Mouse (Mus musculus) layer of hippocampus, postnatal 25 days (tissue): ENCODE results near the gene Tfdp2. TPM values are rescaled to one million over a fixed set of nuclear protein-coding genes. Genes with fewer than 3 reads are reported as not detected.
"Not testable (repeated sequence)": the region's sequence is repeated elsewhere in the genome, so short reads cannot be mapped to it uniquely, and the experiment has no call there.

ENCODE experiments used
- DNase-seq, 2 experiments: peaks; one replicate each; pipeline ENCODE4 v3.0.0; 2022; ENCODE audit warnings: mixed read lengths in 2 of 2, low spot score in 1 of 2; ENCODE audit errors: extremely low spot score in 1 of 2
- total RNA-seq, 2 experiments: library from RNA; stranded (reverse); gene quantifications; 2 replicates each; pipeline ENCODE4 v1.2.3; 2021

Tfdp2 gene
- total RNA-seq, 2 experiments from 2014 or later, result 32.1 to 41.6 TPM

- no peak for DNase-seq
Measured at GRCm38 (mm10) chr9:96292144-96292543, 96.1 kb downstream of the Tfdp2 start.

GRCm38 (mm10) chr9:96299324-96300008 lies 103.4 kb downstream of the Tfdp2 start:
- no peak for DNase-seq

GRCm38 (mm10) chr9:96308816-96309215 lies 112.7 kb downstream of the Tfdp2 start:
- no peak for DNase-seq

- no peak for DNase-seq
Measured at GRCm38 (mm10) chr9:96312074-96312473, 116.0 kb downstream of the Tfdp2 start.

GRCm38 (mm10) chr9:96319333-96319732 lies 123.3 kb downstream of the Tfdp2 start:
- no peak for DNase-seq

GRCm38 (mm10) chr9:96320551-96320980 lies 124.5 kb downstream of the Tfdp2 start:
- no peak for DNase-seq

GRCm38 (mm10) chr9:96322411-96323152 lies 126.5 kb downstream of the Tfdp2 start:
- DNase-seq, result no peak

GRCm38 (mm10) chr9:96324502-96324901 lies 128.4 kb downstream of the Tfdp2 start:
- DNase-seq, result no peak

- no peak for DNase-seq
Measured at GRCm38 (mm10) chr9:96326496-96326923, 130.4 kb downstream of the Tfdp2 start.

GRCm38 (mm10) chr9:96328226-96328625 lies 132.2 kb downstream of the Tfdp2 start:
- no peak for DNase-seq

GRCm38 (mm10) chr9:96331146-96331545 lies 135.1 kb downstream of the Tfdp2 start:
- DNase-seq, result no peak

- no peak for DNase-seq
Measured at GRCm38 (mm10) chr9:96345750-96346149, 149.7 kb downstream of the Tfdp2 start.

- no peak for DNase-seq
Measured at GRCm38 (mm10) chr9:96348885-96349284, 152.8 kb downstream of the Tfdp2 start.

GRCm38 (mm10) chr9:96350010-96350409 lies 153.9 kb downstream of the Tfdp2 start:
- DNase-seq, result peak in 1 of 2 experiments; percentile 51

- DNase-seq, result no peak
Measured at GRCm38 (mm10) chr9:96350476-96350875, 154.4 kb downstream of the Tfdp2 start.

GRCm38 (mm10) chr9:96351771-96352170 lies 155.7 kb downstream of the Tfdp2 start:
- DNase-seq, result not testable (repeated sequence)

GRCm38 (mm10) chr9:96353121-96353769 lies 157.2 kb downstream of the Tfdp2 start:
- DNase-seq, result no peak

- DNase-seq, result no peak
Measured at GRCm38 (mm10) chr9:96353799-96354198, 157.7 kb downstream of the Tfdp2 start.

- no peak for DNase-seq
Measured at GRCm38 (mm10) chr9:96360056-96360455, 164.0 kb downstream of the Tfdp2 start.

- peak; percentile 34 to 37 for DNase-seq
Measured at GRCm38 (mm10) chr9:96363581-96364140, 167.6 kb downstream of the Tfdp2 start.
